Mouse (Mus musculus): Measurements from ENCODE around the gene Bcor.

DNA sequence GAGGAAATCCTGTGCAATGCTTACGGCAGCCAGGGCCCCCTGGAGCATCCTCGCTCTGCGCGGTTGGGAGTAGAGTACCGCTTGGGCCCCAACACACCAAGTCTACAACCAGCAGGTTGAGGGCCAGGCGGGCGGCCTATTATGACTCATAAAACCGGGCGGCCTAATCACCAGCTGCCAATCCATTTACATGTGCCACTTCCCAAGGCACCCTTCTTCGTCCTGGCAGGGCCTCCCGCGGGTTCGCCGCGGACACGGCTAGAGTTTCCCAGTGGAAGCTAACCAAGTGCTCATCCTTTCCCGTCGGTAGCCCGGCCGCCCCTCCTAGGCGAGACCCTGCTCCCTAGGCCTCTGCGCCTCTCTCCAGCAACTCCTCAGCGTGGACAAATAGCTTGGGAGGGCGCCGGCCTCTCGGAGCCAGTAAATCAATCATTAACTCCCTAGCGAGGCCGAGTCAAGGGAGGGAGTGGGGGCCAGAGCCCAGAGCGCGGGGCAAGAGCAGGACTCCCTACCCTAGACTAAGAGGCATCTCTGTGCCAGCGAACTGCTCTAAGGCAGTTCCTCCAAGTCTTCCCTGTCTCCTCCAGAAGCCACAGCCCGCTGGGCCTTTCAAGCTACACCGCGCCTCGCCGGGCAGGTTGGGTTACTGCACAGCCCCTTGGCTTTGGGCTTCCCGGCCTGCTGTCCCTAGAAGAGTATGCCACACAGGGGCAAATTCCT, 69.8 kb downstream of the Bcor start:
- no peak for TF ChIP-seq EP300 (IDR thresholded peaks at IDR 0.05; ENCODE audit: insufficient read depth, low read depth, low read length)
- no peak for TF ChIP-seq CTCF (IDR thresholded peaks at IDR 0.05; ENCODE audit: low read depth, low read length)
- TF ChIP-seq POLR2A (IDR thresholded peaks at IDR 0.05; ENCODE audit: insufficient read depth, low read length): no peak

All from ES-Bruce4 (cell line).